Mouse (Mus musculus): ENCODE measurements around the gene Gm17324. TPM values are rescaled to one million over a fixed set of nuclear protein-coding genes. Genes with fewer than 3 reads are reported as not detected.

Gm17324 gene
- total RNA-seq, 2 experiments from 2014 or later: 0.46 TPM; not detected in 1

Other genes with a start within 250 kb of the Gm17324 start
- not detected in 2 replicates for gene Gsta1, start 218.1 kb downstream of the Gm17324 start, total RNA-seq (2014; fragmentation: Nextera tagmentation)
- gene Gsta1, start 218.1 kb downstream of the Gm17324 start, total RNA-seq (2017): not detected in 2 replicates
- not detected in 2 replicates for gene Gm3776, start 191.7 kb downstream of the Gm17324 start, total RNA-seq (2014; fragmentation: Nextera tagmentation)
- gene Gm3776, start 191.7 kb downstream of the Gm17324 start, total RNA-seq (2017): not detected in 2 replicates
- gene Gm10639, start 158.9 kb downstream of the Gm17324 start, total RNA-seq (2014; fragmentation: Nextera tagmentation): not detected in 2 replicates
- gene Gm10639, start 158.9 kb downstream of the Gm17324 start, total RNA-seq (2017): not detected in 2 replicates
- not detected in 2 replicates for gene Omt2a, start 134.0 kb downstream of the Gm17324 start, total RNA-seq (2014; fragmentation: Nextera tagmentation)
- not detected in 2 replicates for gene Omt2a, start 134.0 kb downstream of the Gm17324 start, total RNA-seq (2017)
- not detected in 2 replicates for gene Omt2b, start 121.2 kb downstream of the Gm17324 start, total RNA-seq (2014; fragmentation: Nextera tagmentation)
- not detected in 2 replicates for gene Omt2b, start 121.2 kb downstream of the Gm17324 start, total RNA-seq (2017)
- gene Gsta2, start 93.0 kb downstream of the Gm17324 start, total RNA-seq (2014; fragmentation: Nextera tagmentation): not detected in 2 replicates
- not detected in 2 replicates for gene Gsta2, start 93.0 kb downstream of the Gm17324 start, total RNA-seq (2017)
- gene Dppa5a, start 80.6 kb downstream of the Gm17324 start, total RNA-seq (2014; fragmentation: Nextera tagmentation): not detected in 2 replicates
- not detected in 2 replicates for gene Dppa5a, start 80.6 kb downstream of the Gm17324 start, total RNA-seq (2017)
- gene Ooep, start 70.1 kb downstream of the Gm17324 start, total RNA-seq (2014; fragmentation: Nextera tagmentation): not detected in 2 replicates
- not detected in 2 replicates for gene Ooep, start 70.1 kb downstream of the Gm17324 start, total RNA-seq (2017)
- gene Ddx43, start 53.0 kb downstream of the Gm17324 start, total RNA-seq (2014; fragmentation: Nextera tagmentation): 0.28 TPM in 1 of 2 replicates, not detected in the other
- gene Ddx43, start 53.0 kb downstream of the Gm17324 start, total RNA-seq (2017): 0.04 TPM in 1 of 2 replicates, not detected in the other
- gene Cgas, start 5.5 kb downstream of the Gm17324 start, total RNA-seq (2014; fragmentation: Nextera tagmentation): 23.1 and 24.9 TPM in 2 replicates
- 20.1 and 23.2 TPM in 2 replicates for gene Cgas, start 5.5 kb downstream of the Gm17324 start, total RNA-seq (2017)
- gene Mto1, start 578 bp downstream of the Gm17324 start, total RNA-seq (2014; fragmentation: Nextera tagmentation): 27.8 and 43.2 TPM in 2 replicates
- gene Mto1, start 578 bp downstream of the Gm17324 start, total RNA-seq (2017): 30.2 and 31.5 TPM in 2 replicates
- 11,615 and 12,636 TPM in 2 replicates for gene Eef1a1, start 40.4 kb upstream of the Gm17324 start, total RNA-seq (2014; fragmentation: Nextera tagmentation)
- gene Eef1a1, start 40.4 kb upstream of the Gm17324 start, total RNA-seq (2017): 9,337 and 10,965 TPM in 2 replicates
- 5.5 and 11.3 TPM in 2 replicates for gene Slc17a5, start 139.3 kb upstream of the Gm17324 start, total RNA-seq (2014; fragmentation: Nextera tagmentation)
- 8.9 and 11.5 TPM in 2 replicates for gene Slc17a5, start 139.3 kb upstream of the Gm17324 start, total RNA-seq (2017)
- not detected in 2 replicates for gene Cd109, start 166.8 kb upstream of the Gm17324 start, total RNA-seq (2014; fragmentation: Nextera tagmentation)
- gene Cd109, start 166.8 kb upstream of the Gm17324 start, total RNA-seq (2017): not detected in 2 replicates